Mouse (Mus musculus) CD4-positive helper T cell, adult 2 months (primary cell): ENCODE measurements around the gene Ndufaf2.
A peak's percentile ranks its signal among the peaks of the same experiment; 100 is the strongest.

Experiments used
- DNase-seq: peaks from one replicate; pipeline ENCODE4 v3.0.0-alpha.2; 2012; ENCODE audit warnings: low read depth, missing footprints, low spot score

Ndufaf2 gene

GRCm38 (mm10) chr13:108144086-108144485 is 14.3 kb downstream of the Ndufaf2 start:
- DNase-seq = no peak

GRCm38 (mm10) chr13:108138403-108138977 is 19.9 kb downstream of the Ndufaf2 start:
- DNase-seq = no peak

GRCm38 (mm10) chr13:108135617-108136016 is 22.8 kb downstream of the Ndufaf2 start:
- DNase-seq = no peak

- DNase-seq = no peak
Measured at GRCm38 (mm10) chr13:108132031-108132819, 26.2 kb downstream of the Ndufaf2 start.

GRCm38 (mm10) chr13:108130737-108131136 is 27.7 kb downstream of the Ndufaf2 start:
- no peak for DNase-seq

GRCm38 (mm10) chr13:108129070-108129469 is 29.4 kb downstream of the Ndufaf2 start:
- DNase-seq = peak; percentile 34

GRCm38 (mm10) chr13:108127883-108128282 is 30.5 kb downstream of the Ndufaf2 start:
- DNase-seq = no peak

- peak; percentile 47 for DNase-seq
Measured at GRCm38 (mm10) chr13:108127130-108127529, 31.3 kb downstream of the Ndufaf2 start.

GRCm38 (mm10) chr13:108126246-108126645 is 32.2 kb downstream of the Ndufaf2 start:
- DNase-seq = no peak

GRCm38 (mm10) chr13:108124096-108124495 is 34.3 kb downstream of the Ndufaf2 start:
- DNase-seq = no peak

- no peak for DNase-seq
Measured at GRCm38 (mm10) chr13:108123109-108123723, 35.2 kb downstream of the Ndufaf2 start.

GRCm38 (mm10) chr13:108119411-108120310 is 38.8 kb downstream of the Ndufaf2 start:
- no peak for DNase-seq

- no peak for DNase-seq
Measured at GRCm38 (mm10) chr13:108118188-108118587, 40.2 kb downstream of the Ndufaf2 start.

GRCm38 (mm10) chr13:108117654-108118053 is 40.8 kb downstream of the Ndufaf2 start:
- no peak for DNase-seq

GRCm38 (mm10) chr13:108114257-108114656 is 44.2 kb downstream of the Ndufaf2 start:
- DNase-seq = no peak

GRCm38 (mm10) chr13:108113536-108113935 is 44.9 kb downstream of the Ndufaf2 start:
- DNase-seq = no peak

GRCm38 (mm10) chr13:108110929-108111328 is 47.5 kb downstream of the Ndufaf2 start:
- no peak for DNase-seq

GRCm38 (mm10) chr13:108100700-108101099 is 57.7 kb downstream of the Ndufaf2 start:
- no peak for DNase-seq

GRCm38 (mm10) chr13:108096446-108096845 is 62.0 kb downstream of the Ndufaf2 start:
- DNase-seq = no peak

- no peak for DNase-seq
Measured at GRCm38 (mm10) chr13:108095617-108096016, 62.8 kb downstream of the Ndufaf2 start.

- no peak for DNase-seq
Measured at GRCm38 (mm10) chr13:108094681-108095080, 63.7 kb downstream of the Ndufaf2 start.

GRCm38 (mm10) chr13:108092290-108092689 is 66.1 kb downstream of the Ndufaf2 start:
- DNase-seq = no peak
